Mouse (Mus musculus): ENCODE data around the gene Gm9837. TPM values are rescaled to one million over a fixed set of nuclear protein-coding genes. Genes with fewer than 3 reads are reported as not detected.

Gene Gm9837
- polyA plus RNA-seq, 1 experiment: not detected

DNA sequence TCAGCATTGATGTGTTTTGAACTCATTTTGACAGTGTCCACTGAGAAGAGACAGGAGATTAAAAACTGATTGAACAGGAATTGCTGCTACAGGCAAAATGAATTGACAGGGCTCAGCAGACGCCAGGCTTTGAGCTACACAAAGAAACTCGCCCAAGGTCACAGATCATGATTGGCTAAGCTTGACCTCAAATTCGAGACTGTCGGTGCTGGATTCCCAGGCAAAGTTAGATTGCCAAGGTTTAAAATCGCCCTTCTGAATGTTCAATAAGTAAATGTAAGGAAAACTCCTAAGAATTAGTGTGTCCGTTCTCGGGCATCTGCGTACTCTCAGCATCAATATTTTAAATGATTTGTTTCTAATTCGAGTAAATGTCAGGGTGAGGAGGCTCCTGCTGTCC, 19.1 kb upstream of the Gm9837 start:
- no peak for TF ChIP-seq GATA1 (IDR thresholded peaks at IDR 0.05; ENCODE audit: low read length)
- no peak for TF ChIP-seq TAL1 (IDR thresholded peaks at IDR 0.05; ENCODE audit: low read length)
- Histone ChIP-seq H3K9me3 (ENCODE audit: control insufficient read depth, low read length) (no peaks in the 10 kb centered on the region), H3K27me3 (ENCODE audit: control insufficient read depth) (peaks cover 21% of the 10 kb centered on the region), H3K4me1 (ENCODE audit: control insufficient read depth) (peaks cover 34% of the 10 kb centered on the region), H3K36me3 (ENCODE audit: control insufficient read depth) (no peaks in the 10 kb centered on the region), H3K4me3 (replicated peaks) (no peak overlapping the region)

GRCm38 (mm10) chr11:53489007-53489406, 18.7 kb upstream of the Gm9837 start:
- TF ChIP-seq TAL1 (IDR thresholded peaks at IDR 0.05; ENCODE audit: low read length) (no peak), GATA1 (IDR thresholded peaks at IDR 0.05; ENCODE audit: low read length) (no peak)
- no peaks in the 10 kb centered on the region for H3K9me3 ChIP-seq (ENCODE audit: control insufficient read depth, low read length)

DNA sequence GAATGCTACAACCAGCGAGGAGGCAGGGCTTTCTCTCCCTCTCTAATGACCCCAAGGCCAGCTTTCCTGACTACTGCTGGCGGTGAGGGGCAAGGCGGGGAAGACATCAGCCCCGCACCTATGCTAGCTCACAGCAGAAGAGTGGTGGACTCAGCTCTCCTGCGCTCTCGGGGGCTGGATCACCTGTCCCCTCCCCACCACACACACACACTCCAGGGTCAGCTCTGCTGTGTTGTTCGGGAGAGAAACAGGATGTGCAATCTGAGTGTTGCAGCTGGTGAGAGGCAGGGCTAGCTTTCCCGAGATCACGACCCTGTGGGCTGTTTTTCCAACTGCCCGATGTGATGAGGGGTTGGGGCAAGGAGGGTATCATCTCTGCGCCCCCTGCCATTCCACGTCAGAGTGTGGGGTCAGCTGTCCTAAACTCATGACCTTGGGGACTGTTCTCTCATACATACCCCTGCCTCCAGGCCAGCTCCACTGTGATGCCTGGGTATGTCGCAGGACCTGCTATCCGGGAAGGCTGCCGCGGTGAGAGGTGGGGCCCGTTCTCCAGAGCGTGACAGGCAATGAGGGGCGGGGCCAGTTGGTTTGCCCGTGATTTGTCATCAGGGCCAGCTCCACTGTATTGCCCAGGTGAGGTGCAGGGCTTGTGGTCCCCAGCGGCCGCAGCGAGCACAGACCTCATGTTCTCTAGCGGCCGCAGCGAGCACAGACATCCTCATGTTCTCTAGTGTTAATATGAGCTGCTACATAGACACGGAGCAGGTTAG, 16.7 kb upstream of the Gm9837 start:
- no peak for TF ChIP-seq GATA1 (IDR thresholded peaks at IDR 0.05; ENCODE audit: low read length)
- no peak for TF ChIP-seq TAL1 (IDR thresholded peaks at IDR 0.05; ENCODE audit: low read length)
- Histone ChIP-seq H3K27me3 (ENCODE audit: control insufficient read depth) (peaks cover 21% of the 10 kb centered on the region), H3K36me3 (ENCODE audit: control insufficient read depth) (peaks cover 1% of the 10 kb centered on the region; the same call in 1 of the 2 replicates), H3K9me3 (ENCODE audit: control insufficient read depth, low read length) (no peaks in the 10 kb centered on the region), H3K4me1 (ENCODE audit: control insufficient read depth) (peaks cover 57% of the 10 kb centered on the region), H3K4me3 (replicated peaks) (no peak overlapping the region)

More at GRCm38 (mm10) chr11:53489007-53489406, 18.7 kb upstream of the Gm9837 start:
- Histone ChIP-seq H3K4me1 (ENCODE audit: control insufficient read depth) (peaks cover 38% of the 10 kb centered on the region), H3K27me3 (ENCODE audit: control insufficient read depth) (peaks cover 21% of the 10 kb centered on the region), H3K4me3 (replicated peaks) (no peak overlapping the region), H3K36me3 (ENCODE audit: control insufficient read depth) (no peaks in the 10 kb centered on the region)

DNA sequence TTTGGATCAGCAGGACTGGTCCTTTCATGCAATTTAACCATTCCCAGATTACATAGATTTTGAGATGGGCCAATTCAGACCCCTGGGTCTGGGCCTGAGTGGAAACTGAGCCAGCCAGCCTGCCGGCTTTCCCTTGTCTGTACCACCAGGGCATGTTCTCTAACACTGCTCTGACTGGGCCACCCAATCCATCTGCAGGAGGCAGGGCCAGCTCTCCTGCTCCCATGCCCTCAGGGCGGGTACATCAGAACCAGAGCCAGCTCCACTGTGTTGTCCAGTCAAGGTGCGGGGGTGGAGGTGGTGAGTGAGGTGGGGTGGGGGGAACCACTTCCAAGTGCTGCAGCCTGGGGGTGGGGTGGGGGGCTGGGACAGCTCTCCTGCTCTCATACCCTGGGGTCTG, 16.1 kb upstream of the Gm9837 start:
- Histone ChIP-seq H3K27me3 (ENCODE audit: control insufficient read depth) (peaks cover 21% of the 10 kb centered on the region), H3K36me3 (ENCODE audit: control insufficient read depth) (peaks cover 3% of the 10 kb centered on the region; the same call in 1 of the 2 replicates), H3K4me3 (replicated peaks) (no peak overlapping the region), H3K4me1 (ENCODE audit: control insufficient read depth) (peaks cover 63% of the 10 kb centered on the region), H3K9me3 (ENCODE audit: control insufficient read depth, low read length) (no peaks in the 10 kb centered on the region)
- no peak for TF ChIP-seq GATA1 (IDR thresholded peaks at IDR 0.05; ENCODE audit: low read length)
- TF ChIP-seq TAL1 (IDR thresholded peaks at IDR 0.05; ENCODE audit: low read length): no peak

GRCm38 (mm10) chr11:53485719-53486118, 15.4 kb upstream of the Gm9837 start:
- H3K27me3 ChIP-seq (ENCODE audit: control insufficient read depth): peaks cover 21% of the 10 kb centered on the region
- TF ChIP-seq GATA1 (IDR thresholded peaks at IDR 0.05; ENCODE audit: low read length) (no peak), TAL1 (IDR thresholded peaks at IDR 0.05; ENCODE audit: low read length) (no peak)
- peaks cover 69% of the 10 kb centered on the region for H3K4me1 ChIP-seq (ENCODE audit: control insufficient read depth)
- H3K36me3 ChIP-seq (ENCODE audit: control insufficient read depth): peaks cover 3% of the 10 kb centered on the region; the same call in 1 of the 2 replicates
- H3K4me3 ChIP-seq (replicated peaks): no peak overlapping the region
- no peaks in the 10 kb centered on the region for H3K9me3 ChIP-seq (ENCODE audit: control insufficient read depth, low read length)

DNA sequence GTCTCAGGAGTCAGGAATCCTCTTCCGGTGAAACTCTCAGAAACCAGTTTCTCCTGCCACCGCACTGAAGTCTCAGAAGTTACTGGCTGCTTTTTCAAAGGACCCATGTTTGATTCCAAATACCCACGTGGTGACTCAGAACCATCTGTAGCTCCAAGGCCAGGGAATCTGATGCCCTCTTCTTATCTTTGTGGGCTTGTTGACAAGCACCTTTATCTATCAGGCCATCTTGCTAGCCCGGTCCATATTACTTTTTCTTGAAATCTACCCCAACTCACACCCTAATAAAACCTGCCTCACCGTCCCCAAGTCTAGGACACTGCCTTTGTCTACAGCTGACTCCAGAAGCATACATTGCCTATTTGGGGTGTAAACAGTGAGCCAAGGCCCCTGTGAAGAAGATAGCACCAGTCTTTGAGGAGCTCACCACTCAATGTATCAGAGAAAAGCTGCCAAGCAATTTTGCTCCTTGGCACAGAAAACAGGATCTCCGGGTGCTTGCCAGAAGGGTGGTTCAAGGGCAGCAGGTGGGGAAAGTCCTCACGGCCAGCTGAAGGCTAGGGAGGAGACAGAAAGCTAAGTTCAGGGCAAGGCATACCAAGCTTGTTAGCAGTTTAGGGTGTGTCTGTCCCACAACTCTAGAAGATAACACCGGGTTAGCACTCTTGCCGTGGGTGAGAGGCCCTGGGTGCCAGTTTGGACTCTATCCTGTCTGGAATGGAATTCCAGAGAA, 13.0 kb upstream of the Gm9837 start:
- Histone ChIP-seq H3K4me3 (replicated peaks) (peak overlapping the region; percentile 63), H3K36me3 (ENCODE audit: control insufficient read depth) (peaks cover 14% of the 10 kb centered on the region), H3K27me3 (ENCODE audit: control insufficient read depth) (peaks cover 40% of the 10 kb centered on the region), H3K9me3 (ENCODE audit: control insufficient read depth, low read length) (peaks cover 9% of the 10 kb centered on the region), H3K4me1 (ENCODE audit: control insufficient read depth) (peaks cover 93% of the 10 kb centered on the region)
- TF ChIP-seq TAL1 (IDR thresholded peaks at IDR 0.05; ENCODE audit: low read length): peak; percentile 58; the same call in 2 of the 3 replicates
- peak; percentile 92 for TF ChIP-seq GATA1 (IDR thresholded peaks at IDR 0.05; ENCODE audit: low read length)

DNA sequence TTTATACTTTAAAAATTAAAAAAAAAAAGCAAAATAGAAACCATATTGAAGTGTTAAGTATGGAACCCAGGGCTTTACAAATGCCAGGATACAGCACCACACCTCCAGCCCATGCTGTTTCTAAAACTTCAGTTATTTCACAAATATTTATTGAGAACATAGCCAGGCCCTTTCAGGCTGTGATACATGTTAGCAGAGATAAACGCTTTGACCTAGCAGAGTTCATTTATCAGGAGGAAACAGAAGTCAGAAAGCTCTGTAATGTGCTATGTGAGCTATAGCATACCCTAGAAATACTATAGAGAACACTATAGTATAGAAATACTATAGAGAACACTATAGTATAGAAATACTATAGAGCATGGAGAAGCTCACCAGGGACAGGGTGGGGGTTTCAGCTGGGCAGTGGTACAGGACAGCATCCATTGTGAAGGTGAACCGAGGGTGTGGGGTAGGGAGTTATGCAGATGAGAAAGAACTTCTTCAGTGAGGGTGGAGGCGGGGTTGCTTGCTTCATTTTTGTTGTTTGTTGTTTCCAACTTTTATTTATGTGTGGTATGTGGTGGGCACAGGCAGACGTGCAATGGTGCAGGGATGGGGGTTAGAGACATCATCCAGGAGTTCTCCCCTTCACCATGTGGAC, 10.9 kb upstream of the Gm9837 start:
- H3K36me3 ChIP-seq (ENCODE audit: control insufficient read depth): peaks cover 33% of the 10 kb centered on the region
- TF ChIP-seq TAL1 (IDR thresholded peaks at IDR 0.05; ENCODE audit: low read length) (peak; percentile 83), GATA1 (IDR thresholded peaks at IDR 0.05; ENCODE audit: low read length) (peak; percentile 78)
- H3K4me3 ChIP-seq (replicated peaks): peak overlapping the region; percentile 97
- H3K4me1 ChIP-seq (ENCODE audit: control insufficient read depth): peaks cover 90% of the 10 kb centered on the region
- H3K27me3 ChIP-seq (ENCODE audit: control insufficient read depth): peaks cover 40% of the 10 kb centered on the region
- peaks cover 13% of the 10 kb centered on the region for H3K9me3 ChIP-seq (ENCODE audit: control insufficient read depth, low read length)

DNA sequence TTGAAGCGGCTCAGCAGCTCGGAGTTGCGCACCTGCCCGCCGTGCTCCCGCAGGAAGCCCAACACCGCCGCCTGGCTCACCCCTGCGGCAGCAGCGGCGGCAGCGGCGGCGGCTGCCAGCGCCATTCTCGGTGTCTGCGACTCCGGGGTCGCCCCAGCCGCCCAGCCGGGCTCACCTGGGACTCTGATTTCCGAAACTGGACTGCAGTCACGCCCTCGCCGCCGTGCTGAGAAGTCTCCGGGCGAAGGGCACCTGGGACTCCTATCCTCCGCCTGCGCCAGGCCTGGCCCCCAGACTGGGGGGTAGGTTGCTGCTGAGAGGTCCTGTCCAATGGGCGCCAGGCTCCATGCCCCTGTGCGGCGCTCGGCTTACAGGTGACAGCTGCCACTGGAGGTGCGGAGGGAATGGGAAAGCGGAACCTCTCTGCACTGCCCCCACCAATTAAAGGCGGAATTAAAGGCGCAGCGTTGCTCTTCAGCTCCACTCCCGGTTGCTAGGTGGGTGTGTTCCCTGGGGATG, 9.6 kb upstream of the Gm9837 start, which contains the start of the genes Gm9945 and Sowaha:
Gm9945 (plus strand) TSS at position 384 of the 519 bp plus-strand sequence.
Sowaha (minus strand) TSS at position 492 of the 519 bp plus-strand sequence.
- Histone ChIP-seq H3K36me3 (ENCODE audit: control insufficient read depth) (peaks cover 37% of the 10 kb centered on the region), H3K27me3 (ENCODE audit: control insufficient read depth) (peaks cover 53% of the 10 kb centered on the region), H3K4me1 (ENCODE audit: control insufficient read depth) (peaks cover 79% of the 10 kb centered on the region), H3K4me3 (replicated peaks) (peak within 1 kb of the TSS; percentile 97), H3K9me3 (ENCODE audit: control insufficient read depth, low read length) (peaks cover 13% of the 10 kb centered on the region)
- TF ChIP-seq GATA1 (IDR thresholded peaks at IDR 0.05; ENCODE audit: low read length): no peak
- TF ChIP-seq TAL1 (IDR thresholded peaks at IDR 0.05; ENCODE audit: low read length): no peak

Data from erythroblast, embryonic 14.5 days (primary cell).